Mouse (Mus musculus) thymus, adult 2 months (tissue): ENCODE measurements around the gene Vdac2. TPM values are rescaled to one million over a fixed set of nuclear protein-coding genes. Genes with fewer than 3 reads are reported as not detected.
A peak's percentile ranks its signal among the peaks of the same experiment; 100 is the strongest.

ENCODE experiments used
- DNase-seq: peaks from one replicate; pipeline ENCODE4 v3.0.0; 2021
- H3K27ac ChIP-seq: fragments of 200-500 bp; 2 replicates; pipeline ENCODE4 v1.5.1; 2012; ENCODE audit warnings: low read length, control low read depth; ENCODE audit not compliant: control insufficient read depth, insufficient read depth
- H3K27me3 ChIP-seq: fragments of 200-500 bp; 2 replicates; pipeline ENCODE4 v1.6.1; 2012; ENCODE audit warnings: mild to moderate bottlenecking, low read length, moderate library complexity, mixed read lengths; ENCODE audit not compliant: control insufficient read depth, insufficient read depth
- H3K36me3 ChIP-seq: fragments of 200-500 bp; 2 replicates; pipeline ENCODE4 v1.6.1; 2012; ENCODE audit warnings: mild to moderate bottlenecking, low read length, moderate library complexity; ENCODE audit not compliant: control insufficient read depth, insufficient read depth
- H3K4me1 ChIP-seq: fragments of 200-500 bp; replicated peaks from 2 replicates; pipeline ENCODE4 v1.6.1; 2012; ENCODE audit warnings: low read length; ENCODE audit not compliant: control insufficient read depth, insufficient read depth
- H3K4me3 ChIP-seq: fragments of 200-500 bp; 2 replicates; pipeline ENCODE4 v1.5.1; 2012; ENCODE audit warnings: mild to moderate bottlenecking, low read length, control low read depth, moderate library complexity; ENCODE audit not compliant: control insufficient read depth, insufficient read depth
- CTCF ChIP-seq: fragments of 200-500 bp; IDR thresholded peaks from 2 replicates; pipeline ENCODE4 v1.5.1; 2012; ENCODE audit warnings: mild to moderate bottlenecking, control low read depth, low read length, moderate library complexity, borderline replicate concordance; ENCODE audit not compliant: control insufficient read depth, poor library complexity, insufficient read depth; ENCODE audit errors: extremely low read depth
- POLR2A ChIP-seq: fragments of 200-500 bp; IDR thresholded peaks from 2 replicates; pipeline ENCODE4 v1.6.1; 2012; ENCODE audit warnings: mild to moderate bottlenecking, low read length, control low read depth, moderate library complexity; ENCODE audit not compliant: control insufficient read depth, poor library complexity, insufficient read depth; ENCODE audit errors: extremely low read depth
- WGBS: fragments of 180-500 bp; shearing (Covaris S2); methylation state at CpG from one replicate; pipeline ENCODE4 v1.1.7; 2018; 5-methylcytosine and 5-hydroxymethylcytosine counted together
- polyA plus RNA-seq: library from polyadenylated mRNA; depleted of rRNA; stranded (reverse); fragments of >200 nt; gene quantifications from 2 replicates; pipeline ENCODE4 v1.2.3, GENCODE M21; 2012

The Vdac2 gene
- polyA plus RNA-seq, 1 experiment, result 109 TPM

DNA sequence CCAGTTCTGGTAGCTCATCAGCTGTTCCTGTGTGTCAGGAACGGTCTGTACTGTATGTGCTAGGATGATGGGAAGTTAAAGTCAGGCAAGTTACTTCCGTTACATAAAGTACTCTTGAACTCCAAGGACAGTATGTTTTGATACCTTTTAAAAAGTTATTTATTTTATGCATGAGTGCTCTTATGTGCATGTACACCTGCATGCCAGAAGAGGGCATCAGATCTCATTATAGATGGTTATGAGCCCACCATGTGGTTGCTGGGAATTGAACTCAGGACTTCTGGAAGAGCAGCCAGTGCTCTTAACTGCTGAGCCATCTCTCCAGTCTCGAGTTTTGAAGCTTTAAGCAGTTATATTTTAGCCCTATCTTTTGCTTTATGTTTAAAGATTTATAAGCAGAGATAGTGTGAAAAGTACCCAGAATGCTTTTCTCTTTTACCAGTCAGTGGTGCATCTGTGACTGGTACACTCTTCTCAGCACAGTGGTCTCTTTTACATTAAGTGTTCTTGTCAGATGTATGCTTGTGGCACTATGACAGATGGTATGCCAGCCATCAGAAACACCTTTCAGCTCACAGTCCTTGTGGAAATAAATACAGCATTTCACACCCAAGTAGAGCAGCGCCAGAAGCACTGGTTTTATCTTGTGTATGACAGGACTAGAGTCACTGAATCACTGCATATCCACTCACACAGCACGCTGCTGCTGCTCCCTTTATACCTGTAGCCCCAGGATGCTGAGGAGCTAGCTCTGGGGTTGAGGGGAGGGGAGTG, 17.0 kb downstream of the Vdac2 start:
- Histone ChIP-seq H3K27me3 (no peaks in the 10 kb centered on the region), H3K36me3 (peaks cover 90% of the 10 kb centered on the region), H3K27ac (no peak overlapping the region), H3K4me3 (no peak overlapping the region), H3K4me1 (peaks cover under 1% of the 10 kb centered on the region; the same call in 1 of the 2 replicates)
- TF ChIP-seq POLR2A, result no peak
- TF ChIP-seq CTCF, result no peak
- WGBS, result 92% methylated on average over 5 of the region's 5 CpGs
- DNase-seq, result no peak

DNA sequence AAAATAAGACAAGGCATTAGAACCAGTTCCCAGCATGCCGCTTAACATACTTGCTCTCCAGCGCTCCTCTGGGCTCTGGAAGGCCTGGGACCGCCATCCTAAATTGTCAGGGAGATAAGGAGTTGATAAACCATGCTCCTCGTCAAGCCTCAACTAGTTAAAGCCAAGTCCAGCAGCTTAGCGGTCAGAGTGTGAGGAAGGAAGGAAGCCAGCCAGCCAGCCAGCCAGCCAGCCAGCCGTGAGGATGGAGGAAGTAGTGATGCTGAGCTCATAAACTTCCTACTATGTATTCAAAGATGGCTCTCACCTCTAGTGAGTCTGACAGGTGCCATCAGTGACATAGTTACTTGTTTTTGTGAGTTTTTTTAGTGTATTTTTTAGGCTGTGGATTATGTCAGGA, 18.2 kb downstream of the Vdac2 start:
- Histone ChIP-seq H3K27me3 (no peaks in the 10 kb centered on the region), H3K4me3 (no peak overlapping the region)

DNA sequence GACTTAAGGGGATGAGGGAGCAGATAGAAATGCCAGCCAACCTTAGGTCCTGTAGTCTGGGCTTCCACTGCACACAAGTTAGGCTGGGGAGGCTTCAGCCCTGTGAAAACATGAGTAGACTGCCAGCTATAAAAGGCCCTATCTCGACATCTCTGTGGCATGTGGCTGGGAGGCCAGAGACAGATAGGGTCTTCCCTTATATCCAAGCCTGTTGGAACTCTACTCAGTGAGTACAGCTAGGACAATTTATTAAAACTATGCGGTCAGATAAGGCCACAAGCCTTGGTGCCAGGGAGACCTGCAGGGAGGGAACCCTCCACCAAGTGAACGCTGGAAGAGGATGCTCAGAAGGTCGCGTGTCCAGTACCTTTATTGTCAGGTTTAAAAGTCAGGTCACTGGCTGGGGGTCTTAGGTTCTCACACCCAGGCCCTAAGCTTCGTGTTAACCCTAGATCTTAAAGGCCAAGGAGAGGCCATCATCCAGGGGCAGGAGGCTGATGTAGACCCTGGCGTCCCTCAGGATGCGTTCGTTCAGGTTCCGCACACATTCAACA, 21.9 kb downstream of the Vdac2 start:
- Histone ChIP-seq H3K36me3 (peaks cover 41% of the 10 kb centered on the region), H3K27me3 (no peaks in the 10 kb centered on the region), H3K27ac (no peak overlapping the region; the same call in 1 of the 2 replicates), H3K4me3 (no peak overlapping the region), H3K4me1 (peaks cover 12% of the 10 kb centered on the region)
- TF ChIP-seq POLR2A (no peak), CTCF (no peak)
- 42% methylated on average over 10 of the region's 10 CpGs for WGBS
- DNase-seq, result no peak

More for the DNA sequence above, 18.2 kb downstream of the Vdac2 start:
- no peak for TF ChIP-seq POLR2A
- TF ChIP-seq CTCF, result no peak
- 93% methylated on average over 6 of the region's 6 CpGs for WGBS
- H3K36me3 ChIP-seq, result peaks cover 78% of the 10 kb centered on the region
- DNase-seq, result no peak
- H3K27ac ChIP-seq, result no peak overlapping the region
- H3K4me1 ChIP-seq, result peaks cover 12% of the 10 kb centered on the region

DNA sequence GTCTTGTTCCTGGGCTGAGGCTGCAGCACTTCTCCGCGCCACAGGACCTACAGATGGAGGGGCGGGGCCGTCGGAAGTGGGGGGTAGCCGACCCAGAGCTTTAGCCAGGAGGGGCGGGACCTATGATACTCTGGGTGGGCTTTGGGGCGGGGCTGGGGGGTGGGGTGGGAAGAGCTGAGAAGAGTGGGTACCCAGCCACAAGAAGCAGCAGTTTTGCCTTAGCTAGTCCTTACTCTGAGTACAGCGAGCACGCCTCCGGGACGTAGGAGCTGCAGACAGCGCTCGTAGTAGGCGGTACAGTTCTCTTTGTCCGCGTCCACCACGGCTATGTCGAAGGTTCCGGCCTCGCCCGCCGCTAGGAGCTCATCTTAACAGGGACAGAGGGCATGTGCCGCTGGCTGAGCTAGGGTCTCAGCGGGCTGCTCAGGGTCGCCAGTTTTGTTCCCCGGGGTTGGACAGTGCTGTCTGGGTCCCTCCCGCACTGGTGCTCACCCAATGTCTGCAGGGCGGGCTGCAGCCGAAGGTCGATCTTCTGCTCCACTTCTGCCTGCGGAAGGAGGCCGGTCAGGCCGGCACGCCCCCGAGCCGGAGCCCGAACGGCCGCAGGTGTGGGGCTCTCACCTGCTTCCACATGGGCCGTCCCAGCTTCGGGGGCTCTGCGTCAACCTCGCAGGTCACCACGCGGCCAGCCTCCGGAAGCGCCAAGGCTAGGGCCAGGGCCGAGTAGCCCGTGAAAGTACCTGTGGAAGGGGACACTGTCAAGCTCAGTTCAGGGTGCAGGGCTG, 22.5 kb downstream of the Vdac2 start:
- WGBS, result 1% methylated on average over 50 of the region's 50 CpGs
- Histone ChIP-seq H3K36me3 (peaks cover 34% of the 10 kb centered on the region), H3K27ac (no peak overlapping the region), H3K27me3 (no peaks in the 10 kb centered on the region), H3K4me3 (peak overlapping the region; percentile 76), H3K4me1 (peaks cover 12% of the 10 kb centered on the region)
- TF ChIP-seq CTCF (no peak), POLR2A (no peak)
- peak; percentile 58 for DNase-seq

DNA sequence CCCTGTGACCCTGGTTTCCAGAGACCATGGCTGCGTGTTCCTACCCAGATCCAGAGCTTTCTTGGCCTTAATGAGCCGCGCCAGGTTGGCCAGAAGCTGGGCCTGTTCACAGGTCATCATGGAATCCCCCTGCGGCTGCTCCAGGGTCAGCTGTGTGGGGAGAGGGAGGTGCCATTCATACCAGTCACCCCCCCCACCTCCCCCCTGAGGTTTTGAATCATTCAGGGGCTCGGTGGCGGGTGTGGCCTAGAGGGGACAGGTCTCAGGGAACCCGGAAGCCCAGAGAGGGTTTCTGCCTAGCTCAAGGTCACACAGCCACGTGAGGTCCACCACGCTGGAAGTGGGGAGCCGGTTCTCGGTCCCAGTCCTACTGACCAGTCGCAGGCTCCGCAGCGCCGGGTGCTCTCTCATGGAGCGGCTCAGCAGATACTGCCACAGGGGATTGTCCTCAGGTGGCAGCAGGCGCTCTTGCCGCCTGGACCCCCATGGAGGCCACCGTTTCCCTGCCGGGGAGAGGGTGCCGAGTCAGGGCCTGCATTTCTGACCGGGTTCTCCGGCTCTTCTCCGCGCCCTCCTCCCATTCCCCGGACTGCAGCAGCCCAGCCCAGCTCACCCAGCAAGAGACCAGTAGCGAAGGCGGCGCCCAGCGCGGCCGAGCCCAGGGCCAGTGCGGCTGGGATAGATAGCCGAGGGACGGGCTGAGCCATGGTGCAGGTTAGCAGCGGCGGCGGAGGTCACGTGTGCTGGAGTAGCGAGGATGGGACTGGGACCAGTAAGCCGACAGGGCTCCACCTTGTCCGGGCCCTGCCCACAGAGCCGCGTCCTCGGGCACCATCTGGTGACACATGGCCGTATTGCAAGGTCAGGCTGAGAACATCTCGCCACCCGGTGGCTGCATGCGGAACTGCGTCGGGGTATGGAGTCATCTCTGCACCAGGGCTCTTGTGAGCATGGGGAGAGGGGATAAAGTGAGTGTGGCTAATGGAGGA, 23.4 kb downstream of the Vdac2 start, which contains the start of gene Comtd1:
Comtd1 (minus strand) TSS at position 812 of the 989 bp plus-strand sequence.
- peak; percentile 95 for DNase-seq
- under 1% methylated on average over 51 of the region's 51 CpGs for WGBS

More for the DNA sequence above, 23.4 kb downstream of the Vdac2 start, which contains the start of gene Comtd1:
- Histone ChIP-seq H3K27me3 (no peaks in the 10 kb centered on the region), H3K4me1 (peaks cover 12% of the 10 kb centered on the region), H3K27ac (no peak within 1 kb of the TSS), H3K36me3 (peaks cover 26% of the 10 kb centered on the region), H3K4me3 (peak within 1 kb of the TSS; percentile 76)
- TF ChIP-seq CTCF (peak; percentile 99), POLR2A (no peak)
